Mouse (Mus musculus): Measurements from ENCODE around the gene Rab42.
A peak's percentile ranks its signal among the peaks of the same experiment; 100 is the strongest.

The Rab42 gene

DNA sequence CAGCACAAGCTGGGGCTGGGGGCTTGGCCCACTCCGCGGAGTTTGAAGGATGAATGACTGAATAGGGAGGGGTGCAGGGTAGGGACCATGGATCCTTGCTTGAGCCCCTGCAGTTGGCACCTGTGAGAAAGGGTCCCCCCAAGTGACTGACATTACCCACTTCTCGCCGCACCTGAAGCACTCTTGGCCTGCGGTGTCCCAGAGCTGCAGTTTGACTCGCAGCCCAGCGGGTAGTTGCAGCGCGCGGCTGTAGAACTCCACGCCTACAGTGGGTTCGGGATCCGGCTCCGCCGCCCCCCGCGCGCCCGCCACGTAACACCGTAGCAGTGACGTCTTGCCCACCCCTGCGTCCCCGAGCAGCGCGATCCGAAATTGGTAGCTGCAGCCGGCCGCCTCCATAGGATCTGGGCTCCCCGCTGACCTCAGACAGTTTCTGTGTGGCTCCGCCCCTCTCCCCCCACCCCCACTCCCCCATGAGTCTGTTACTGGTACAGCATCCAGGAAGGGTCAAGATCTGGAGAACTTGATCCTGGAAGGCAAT, at the start of gene Rab42:
Gene Rab42 (minus strand): TSS at position 447 of the 541 bp plus-strand sequence.
- DNase-seq (ENCODE audit: low spot score in 2 of 2), result peak; percentile 45 to 48

- peak in 1 of 2 experiments; percentile 29 for DNase-seq (ENCODE audit: low spot score in 2 of 2)
These were observed 49.6 kb upstream of the Rab42 start for GRCm38 (mm10) chr4:132352739-132353138.

DNA sequence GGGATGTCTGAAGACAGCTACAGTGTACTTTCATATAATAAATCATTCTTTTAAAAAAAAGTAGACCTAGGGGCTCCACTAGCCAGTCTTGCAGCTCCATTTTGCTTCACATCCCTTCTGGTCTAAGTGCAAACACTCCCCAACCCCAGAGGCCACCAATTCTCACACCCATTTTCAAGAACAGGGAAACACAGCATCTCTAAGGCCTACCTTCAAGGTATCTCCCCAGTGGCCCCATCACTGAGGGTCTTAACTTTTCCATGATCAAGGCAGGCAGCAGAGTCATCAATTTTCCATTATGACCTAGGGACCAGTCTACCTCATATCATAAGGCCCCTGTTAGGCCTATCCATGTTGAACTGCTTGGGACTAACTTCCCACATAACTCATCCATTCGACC, 48.2 kb upstream of the Rab42 start:
- DNase-seq (ENCODE audit: low spot score in 2 of 2), result no peak

- no peak for DNase-seq (ENCODE audit: low spot score in 2 of 2)
These were observed 47.7 kb upstream of the Rab42 start for GRCm38 (mm10) chr4:132350854-132351253.

- no peak for DNase-seq (ENCODE audit: low spot score in 2 of 2)
These were observed 47.0 kb upstream of the Rab42 start for GRCm38 (mm10) chr4:132350123-132350740.

DNA sequence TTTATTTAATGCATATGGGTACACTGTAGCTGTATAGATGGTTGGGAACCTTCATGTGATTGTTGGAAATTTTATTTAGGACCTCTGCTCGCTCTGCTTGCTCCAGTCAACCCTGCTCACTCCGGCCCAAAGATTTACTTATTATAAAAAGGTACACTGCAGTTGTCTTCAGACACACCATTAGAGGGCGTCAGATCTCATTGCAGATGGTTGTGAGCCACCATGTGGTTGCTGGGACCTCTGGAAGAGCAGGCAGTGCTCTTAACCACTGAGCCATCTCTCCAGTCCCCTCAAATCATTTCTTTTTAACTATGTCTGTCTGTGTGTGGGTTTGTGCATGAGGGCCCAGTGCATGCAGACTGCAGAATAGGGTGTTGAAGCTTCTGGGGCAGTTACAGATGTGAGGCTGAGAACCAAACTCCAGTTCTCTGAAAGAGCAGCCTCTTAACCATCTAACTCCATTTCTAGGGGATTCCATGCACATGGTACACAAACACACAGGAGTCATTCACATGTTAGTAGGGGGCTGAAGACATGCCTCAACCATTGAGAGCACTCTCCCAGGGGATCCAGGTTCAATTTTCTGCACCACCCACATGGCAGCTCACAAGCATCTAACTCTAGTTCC, 46.4 kb upstream of the Rab42 start:
- DNase-seq (ENCODE audit: low spot score in 2 of 2), result no peak

DNA sequence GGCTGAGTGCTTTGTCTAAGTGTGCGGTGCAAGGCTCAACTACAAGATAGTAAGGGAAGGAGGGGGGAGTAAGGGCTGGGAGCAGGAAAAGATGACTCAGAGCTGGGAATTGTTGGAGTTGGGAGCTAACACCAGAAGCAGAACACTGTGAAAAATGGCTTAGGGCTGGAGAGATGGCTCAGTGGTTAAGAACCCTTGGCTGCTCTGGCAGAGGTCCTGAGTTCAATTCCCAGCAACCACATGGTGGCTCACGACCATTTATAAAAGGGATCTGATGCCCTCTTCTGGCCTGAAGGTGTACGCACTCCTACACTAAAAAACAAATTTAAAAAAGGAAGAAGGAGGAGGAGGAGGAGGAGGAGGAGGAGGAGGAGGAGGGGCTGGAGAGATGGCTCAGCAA, 43.5 kb upstream of the Rab42 start:
- no peak for DNase-seq (ENCODE audit: low spot score in 2 of 2)

DNA sequence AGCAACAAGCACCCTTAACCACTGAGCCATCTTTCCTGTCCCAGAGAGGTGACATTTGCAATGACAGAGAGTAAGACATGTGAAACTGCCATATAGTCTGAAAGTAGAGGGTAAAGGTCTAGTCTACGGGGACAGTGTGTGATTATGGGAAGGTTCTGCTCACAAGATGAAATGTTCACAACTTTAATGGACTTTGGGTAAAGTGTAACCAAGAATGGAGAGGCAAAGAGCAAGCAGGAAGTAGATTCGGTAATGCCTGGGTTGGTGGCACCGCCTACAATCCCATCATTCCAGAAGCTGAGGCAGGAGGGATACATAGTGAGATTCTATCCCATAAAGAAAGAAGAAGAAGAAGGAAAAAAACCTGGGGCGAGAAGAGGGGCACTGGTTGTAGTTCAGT, 43.1 kb upstream of the Rab42 start:
- DNase-seq (ENCODE audit: low spot score in 2 of 2), result no peak

DNA sequence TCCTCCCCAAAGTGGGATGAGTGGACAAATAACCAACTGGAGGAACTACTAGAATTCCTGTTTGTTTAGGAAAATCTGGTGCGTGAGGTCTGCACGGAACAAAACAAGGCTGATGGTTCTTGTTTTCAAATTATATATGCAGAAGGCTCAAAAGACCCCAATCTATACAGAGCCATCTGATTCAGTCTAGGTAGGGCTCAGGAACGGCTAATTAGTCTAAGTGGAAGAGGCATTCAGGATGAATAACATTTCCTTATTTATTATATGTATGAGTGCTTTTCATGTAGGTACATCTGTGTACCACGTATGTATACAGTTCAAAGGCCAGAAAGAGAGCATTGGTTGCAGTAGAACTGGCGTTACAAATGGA, 42.6 kb upstream of the Rab42 start:
- DNase-seq (ENCODE audit: low spot score in 2 of 2), result no peak

- DNase-seq (ENCODE audit: low spot score in 2 of 2), result peak; percentile 88 to 94
These were observed 42.1 kb upstream of the Rab42 start for GRCm38 (mm10) chr4:132345135-132345842.

GRCm38 (mm10) chr4:132344403-132345134, 41.4 kb upstream of the Rab42 start:
- no peak for DNase-seq (ENCODE audit: low spot score in 2 of 2)

DNA sequence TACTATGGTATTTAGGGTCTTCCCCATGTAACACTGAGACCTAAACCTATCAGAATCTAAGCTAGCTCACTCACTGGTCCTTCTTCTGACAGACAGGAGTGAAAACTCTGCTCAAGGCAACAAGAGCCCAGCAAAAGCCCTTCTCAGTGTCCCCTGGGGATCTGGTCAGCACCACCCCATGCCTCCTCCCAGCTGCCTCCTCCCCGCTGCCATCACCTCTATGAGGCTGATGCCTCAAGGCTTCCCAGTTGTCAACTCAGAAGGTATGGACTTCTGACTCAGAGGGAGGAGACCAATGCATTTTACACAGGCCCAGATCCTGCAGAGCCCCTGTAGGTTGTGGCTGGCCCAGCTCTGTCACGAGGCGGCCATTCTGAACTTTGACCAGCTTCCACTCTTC, 38.3 kb upstream of the Rab42 start:
- DNase-seq (ENCODE audit: low spot score in 2 of 2), result no peak

DNA sequence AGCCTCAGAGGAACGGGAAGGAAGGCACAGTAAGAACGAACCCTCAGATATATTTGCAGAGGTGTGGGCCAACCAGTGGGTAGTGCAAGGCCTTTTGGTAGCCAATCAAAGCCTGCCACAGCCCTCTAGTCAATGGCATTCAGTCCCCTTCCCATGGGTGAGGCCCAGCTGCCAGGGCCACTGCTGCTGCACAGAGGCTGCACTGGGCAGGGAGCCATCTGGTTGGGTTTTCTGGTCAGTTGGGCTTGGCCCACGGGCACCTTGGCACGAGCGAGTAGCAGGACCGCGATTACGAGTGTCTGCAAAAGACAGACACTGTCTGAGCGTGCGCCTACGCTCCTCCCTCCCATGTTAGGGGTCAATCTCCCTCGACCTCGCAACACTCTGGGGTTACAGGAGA, 35.8 kb upstream of the Rab42 start:
- DNase-seq (ENCODE audit: low spot score in 2 of 2), result peak; percentile 50 to 53

DNA sequence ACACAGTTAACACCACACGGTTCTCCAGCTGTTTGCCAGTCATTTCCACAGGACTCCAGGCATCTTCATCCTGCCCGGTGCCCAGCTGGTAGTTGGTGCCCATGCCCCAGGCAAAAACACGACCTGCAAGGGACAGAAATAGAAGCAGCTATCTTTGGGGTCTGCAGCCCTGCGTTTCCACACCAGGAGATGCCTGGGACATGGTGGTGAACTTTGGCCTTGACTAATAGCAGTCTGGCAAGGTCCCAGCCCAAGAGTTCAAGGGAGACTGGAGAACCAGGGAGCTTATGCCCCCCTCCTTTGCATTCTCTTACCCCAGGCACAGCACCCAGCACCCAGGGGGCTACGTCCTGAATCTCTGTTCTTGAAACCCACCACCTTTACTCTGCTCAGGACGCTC, 29.7 kb upstream of the Rab42 start:
- no peak for DNase-seq (ENCODE audit: low spot score in 2 of 2)

DNA sequence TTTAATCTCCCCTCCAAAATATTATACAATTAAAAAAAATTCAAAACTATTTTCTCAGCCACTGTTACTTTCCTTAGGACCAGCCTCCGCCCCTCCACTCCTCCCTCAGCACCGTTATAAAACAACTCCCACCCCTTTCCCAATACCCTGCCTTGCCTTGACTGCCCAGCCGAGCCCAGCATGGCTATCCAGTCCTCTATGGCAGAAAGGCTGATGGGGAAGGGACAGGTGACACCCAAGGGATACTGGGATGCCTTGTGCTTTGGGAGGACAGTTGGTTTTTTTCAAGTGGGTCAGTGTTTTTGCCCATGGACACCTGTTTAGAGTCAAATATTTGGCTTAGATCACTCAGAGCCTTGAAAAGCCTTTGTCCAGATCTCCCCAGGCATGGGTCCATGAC, 28.8 kb upstream of the Rab42 start:
- no peak for DNase-seq (ENCODE audit: low spot score in 2 of 2)

- no peak for DNase-seq (ENCODE audit: low spot score in 2 of 2)
These were observed 26.7 kb upstream of the Rab42 start for GRCm38 (mm10) chr4:132329835-132330354.

DNA sequence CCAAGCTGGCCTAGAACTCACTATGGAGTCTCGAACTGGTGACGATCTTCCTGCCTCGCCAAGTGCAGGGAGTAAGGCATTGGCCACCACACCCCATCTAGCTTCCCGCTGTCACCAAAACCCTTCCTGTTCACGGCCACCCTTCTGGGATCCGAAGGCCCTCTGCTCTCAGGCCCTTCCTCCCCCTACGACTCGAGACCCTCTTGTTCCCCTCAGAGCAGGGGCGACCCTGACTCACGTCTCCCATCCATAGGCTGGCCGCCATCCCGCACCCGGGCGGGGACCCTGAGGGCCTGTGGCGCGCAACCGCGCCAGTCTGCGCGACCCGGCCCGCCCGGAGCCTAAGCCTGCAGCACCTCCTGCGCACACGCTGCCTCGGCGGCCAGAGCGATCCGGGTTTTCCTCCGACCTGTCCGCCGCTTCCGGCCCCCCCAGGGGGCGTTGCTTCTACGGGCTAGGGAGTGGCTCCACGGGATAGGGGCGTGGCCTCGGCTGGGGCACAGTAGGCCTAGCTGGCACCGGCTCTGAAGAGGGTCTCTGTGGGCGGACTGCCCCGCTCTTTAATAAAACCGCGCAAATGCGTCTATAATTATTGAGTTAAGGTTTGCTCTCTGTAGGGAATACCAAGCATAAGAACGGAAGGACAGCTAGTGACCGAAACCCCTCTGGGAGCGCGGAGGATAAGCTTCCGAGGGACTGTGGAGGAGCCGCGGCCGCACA, 26.1 kb upstream of the Rab42 start, which contains the start of gene Trnau1ap:
Gene Trnau1ap (minus strand): TSS at position 424 of the 720 bp plus-strand sequence.
- peak; percentile 86 to 89 for DNase-seq (ENCODE audit: low spot score in 2 of 2)

DNA sequence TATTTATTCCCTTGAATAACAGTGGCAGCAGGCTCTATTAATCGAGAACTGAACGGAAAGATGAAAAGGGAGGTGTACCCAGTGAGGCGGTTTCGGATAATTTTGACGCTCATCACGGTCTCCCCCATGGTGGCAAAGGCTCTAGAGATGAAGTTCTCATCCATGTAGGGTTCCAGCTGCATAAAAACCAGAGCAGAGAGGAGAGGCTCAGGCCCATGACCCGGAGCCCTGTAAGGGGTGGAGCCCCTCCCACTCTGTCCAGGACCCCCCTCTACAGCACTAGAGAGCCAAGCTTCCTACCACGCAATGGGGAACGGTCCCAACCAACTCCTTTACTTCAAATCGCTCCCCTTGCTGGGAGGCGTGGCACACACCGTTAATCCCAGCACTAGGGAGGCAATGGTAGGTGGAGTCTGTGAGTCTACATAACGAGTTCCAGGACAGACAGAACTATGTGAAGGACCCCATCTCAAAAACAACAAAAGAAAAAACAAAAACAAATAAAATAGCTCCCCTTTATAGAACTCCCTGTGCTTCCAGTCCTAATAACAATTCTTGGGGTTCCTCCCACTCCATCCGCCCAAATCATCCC, 25.3 kb upstream of the Rab42 start:
- no peak for DNase-seq (ENCODE audit: low spot score in 2 of 2)

- no peak for DNase-seq (ENCODE audit: low spot score in 2 of 2)
These were observed 23.3 kb upstream of the Rab42 start for GRCm38 (mm10) chr4:132326481-132326880.

DNA sequence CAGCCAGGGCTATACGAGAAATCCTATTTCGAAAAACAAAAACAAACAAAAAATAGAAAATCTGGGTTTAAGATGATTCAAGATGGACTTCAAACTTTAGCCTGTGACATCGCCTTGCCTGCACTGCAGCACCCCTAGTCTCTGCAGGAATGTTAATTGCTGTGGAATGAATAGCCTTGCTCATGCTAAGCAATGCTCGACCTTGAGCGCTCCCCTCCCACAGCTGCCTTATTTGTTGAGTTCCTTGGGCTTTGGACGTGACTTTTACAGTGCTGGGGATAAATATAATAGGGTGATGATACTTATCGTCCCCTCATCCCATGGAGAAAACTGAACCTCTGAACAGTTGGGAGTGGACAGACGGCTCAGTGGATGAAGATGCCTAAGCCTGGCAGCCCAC, 12.5 kb upstream of the Rab42 start:
- DNase-seq (ENCODE audit: low spot score in 2 of 2), result no peak

DNA sequence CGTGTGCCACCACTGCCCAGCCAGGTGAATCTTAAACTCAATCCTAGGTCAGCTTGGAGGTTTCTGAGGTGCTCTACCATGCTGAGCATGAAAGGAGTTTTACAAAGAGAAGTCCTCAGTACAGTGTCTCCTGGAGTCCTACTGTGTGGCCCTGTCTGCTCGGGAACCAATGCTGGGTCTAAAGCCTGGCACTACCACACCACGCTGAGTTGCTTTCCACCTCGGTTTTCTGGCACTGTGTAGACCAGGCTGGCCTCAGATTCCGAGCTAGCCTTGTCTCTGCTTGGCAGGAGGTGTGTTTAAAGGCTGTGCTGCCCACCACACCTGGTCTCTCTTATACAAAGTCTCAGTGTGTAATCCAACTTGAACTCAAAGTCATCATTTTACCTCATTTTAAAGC, 9.4 kb upstream of the Rab42 start:
- DNase-seq (ENCODE audit: low spot score in 2 of 2), result no peak
